ENCODE assay signal across 7 mouse cellular contexts in genomic region chr8:124775695-124776094, GRCm38 (mm10). TPM values are rescaled to one million over a fixed set of nuclear protein-coding genes. Genes with fewer than 3 reads are reported as not detected.
DNase-seq lines count a peak whose midpoint lies in the region; ATAC-seq and TF ChIP-seq lines count a peak whose summit lies in the region.

No protein-coding gene starts in this region.

- whole genome bisulfite sequencing in hindbrain, postnatal 0 days = 14% methylated on average over 16 of the region's 16 CpGs

- H3K27me3 ChIP-seq in hindbrain, postnatal 0 days (ENCODE audit: insufficient read depth, low read length) = no peaks in the 10 kb centered on the region

- no peaks in the 10 kb centered on the region for H3K9me3 ChIP-seq in hindbrain, postnatal 0 days (ENCODE audit: low read length)

- peak; percentile 45 for DNase-seq in adipocyte (ENCODE audit: low spot score)
- peak; percentile 92 to 94 for DNase-seq in cerebellum, postnatal 10 days
- DNase-seq in frontal cortex, postnatal 14 days (ENCODE audit: low spot score in 2 of 2) = peak; percentile 56 to 63
- DNase-seq in hindbrain, postnatal 0 days (ENCODE audit: low spot score) = peak; percentile 89
- DNase-seq in left cerebral cortex, adult 8-10 months (ENCODE audit: low spot score in 2 of 2) = peak; percentile 27 to 44
- peak; percentile 84 for DNase-seq in right cerebral cortex, postnatal 14 days

- no peak overlapping the region for H3K27ac ChIP-seq in hindbrain, postnatal 0 days

- peak overlapping the region; percentile 38; the same call in 1 of the 2 replicates for H3K4me2 ChIP-seq in hindbrain, postnatal 0 days (ENCODE audit: low read depth, low read length)

- no peaks in the 10 kb centered on the region for H3K4me1 ChIP-seq in hindbrain, postnatal 0 days (ENCODE audit: insufficient read depth, low read length)

- H3K36me3 ChIP-seq in hindbrain, postnatal 0 days (ENCODE audit: insufficient read depth, low read length) = no peaks in the 10 kb centered on the region

- no peak overlapping the region for H3K4me3 ChIP-seq in hindbrain, postnatal 0 days (ENCODE audit: low read length)

- no peak for ATAC-seq in hindbrain, postnatal 0 days
- peak; percentile 87 for ATAC-seq in megakaryocyte progenitor cell, adult 5-6 weeks (replicated peaks; ENCODE audit: poor library complexity)

- H3K9ac ChIP-seq in hindbrain, postnatal 0 days (replicated peaks; ENCODE audit: low read length) = no peak overlapping the region

- TF ChIP-seq CTCF in hindbrain, postnatal 0 days (IDR thresholded peaks at IDR 0.05; ENCODE audit: low read depth) = peak; percentile 85

RNA-seq across cellular contexts. Expression of gene Trim67, which starts 17.2 kb away (rescaled TPM):
- total RNA-seq in hindbrain, postnatal 0 days (2014; rRNA removed) = 75.3 and 83.9 TPM in 2 replicates
- polyA plus RNA-seq in hindbrain, postnatal 0 days (2015; fragmentation: Nextera tagmentation; extraction: Ambion mirVana) = 19.2 and 19.5 TPM in 2 replicates
- 1 to 10 TPM; 2.2 to 2.3 (median 2.2) TPM for total RNA-seq in left cerebral cortex, adult 8-10 months (2022)
- not detected in 2 replicates for total RNA-seq in megakaryocyte progenitor cell, adult 5-6 weeks (2015)
- total RNA-seq in megakaryocyte progenitor cell, adult 5-6 weeks (2017) = 0.07 TPM in 1 of 2 replicates, not detected in the other

RNA-seq across cellular contexts. Expression of gene Fam89a, which starts 24.1 kb away (rescaled TPM):
- 0.25 TPM in 1 of 2 replicates, not detected in the other for total RNA-seq in hindbrain, postnatal 0 days (2014; rRNA removed)
- 0.45 and 0.87 TPM in 2 replicates for polyA plus RNA-seq in hindbrain, postnatal 0 days (2015; fragmentation: Nextera tagmentation; extraction: Ambion mirVana)
- 1 to 10 TPM in 2 of 4 experiments, under 1 TPM in 2; 0.28 to 1.6 (median 0.83) TPM for total RNA-seq in left cerebral cortex, adult 8-10 months (2022)
- total RNA-seq in megakaryocyte progenitor cell, adult 5-6 weeks (2015) = not detected in 2 replicates
- total RNA-seq in megakaryocyte progenitor cell, adult 5-6 weeks (2017) = not detected in 2 replicates

RNA-seq across cellular contexts. Expression of gene Arv1, which starts 53.8 kb away (rescaled TPM):
- total RNA-seq in hindbrain, postnatal 0 days (2014; rRNA removed) = 11.1 and 17.5 TPM in 2 replicates
- 31.5 and 33.5 TPM in 2 replicates for polyA plus RNA-seq in hindbrain, postnatal 0 days (2015; fragmentation: Nextera tagmentation; extraction: Ambion mirVana)
- 10 to 100 TPM; 11.4 to 13.0 (median 11.6) TPM for total RNA-seq in left cerebral cortex, adult 8-10 months (2022)
- total RNA-seq in megakaryocyte progenitor cell, adult 5-6 weeks (2015) = 10.1 and 13.3 TPM in 2 replicates
- 4.0 and 5.8 TPM in 2 replicates for total RNA-seq in megakaryocyte progenitor cell, adult 5-6 weeks (2017)

RNA-seq across cellular contexts. Expression of gene Ttc13, which starts 53.9 kb away (rescaled TPM):
- 63.1 and 64.2 TPM in 2 replicates for total RNA-seq in hindbrain, postnatal 0 days (2014; rRNA removed)
- 57.5 and 58.6 TPM in 2 replicates for polyA plus RNA-seq in hindbrain, postnatal 0 days (2015; fragmentation: Nextera tagmentation; extraction: Ambion mirVana)
- 10 to 100 TPM; 38.5 to 42.9 (median 39.3) TPM for total RNA-seq in left cerebral cortex, adult 8-10 months (2022)
- total RNA-seq in megakaryocyte progenitor cell, adult 5-6 weeks (2015) = 49.9 and 51.7 TPM in 2 replicates
- total RNA-seq in megakaryocyte progenitor cell, adult 5-6 weeks (2017) = 52.1 and 52.3 TPM in 2 replicates

Comparison
In these comparisons a context has a peak if more than half of its experiments do, and no peak if none do; other contexts are left out.
1. DNase-seq: peak in every context shown above with its lines; median percentile 93 in cerebellum, postnatal 10 days; 89 in hindbrain, postnatal 0 days; 84 in right cerebral cortex, postnatal 14 days; 60 in frontal cortex, postnatal 14 days; 45 in adipocyte; 36 in left cerebral cortex, adult 8-10 months.
2. RNA of gene Trim67, which starts 17.2 kb away (total RNA-seq): 75.3 to 83.9 TPM in hindbrain, postnatal 0 days; 2.2 to 2.3 TPM in left cerebral cortex, adult 8-10 months and 0.07 TPM in megakaryocyte progenitor cell, adult 5-6 weeks; every median in the first group is over 10 times any median in the second.